Mouse (Mus musculus): ENCODE data around the gene Nav2.

GRCm38 (mm10) chr7:49545706-49546097 is 637.2 kb downstream of the Nav2 start:
- TF ChIP-seq POLR2A (IDR thresholded peaks at IDR 0.05; ENCODE audit: borderline replicate concordance, insufficient read depth, low read length) (no peak), CTCF (IDR thresholded peaks at IDR 0.05; ENCODE audit: borderline replicate concordance, insufficient read depth, low read depth, low read length) (no peak)

Data from cerebellum, adult 2 months (tissue).